Mouse (Mus musculus): Measurements from ENCODE around the gene Hat1. TPM values are rescaled to one million over a fixed set of nuclear protein-coding genes. Genes with fewer than 3 reads are reported as not detected.

Gene Hat1
- polyA plus RNA-seq, 1 experiment = 12.9 TPM

GRCm38 (mm10) chr2:71435440-71435839 is 46.7 kb downstream of the Hat1 start:
- Histone ChIP-seq H3K27ac (ENCODE audit: control insufficient read depth, insufficient read depth, low read length) (no peak overlapping the region), H3K4me3 (ENCODE audit: control insufficient read depth, insufficient read depth, low read length) (no peak overlapping the region), H3K36me3 (ENCODE audit: control insufficient read depth, insufficient read depth, low read length) (peaks cover 29% of the 10 kb centered on the region), H3K27me3 (ENCODE audit: control insufficient read depth, insufficient read depth, low read length) (no peaks in the 10 kb centered on the region), H3K4me1 (replicated peaks; ENCODE audit: control insufficient read depth, insufficient read depth, low read length) (no peaks in the 10 kb centered on the region)
- DNase-seq = no peak
- TF ChIP-seq CTCF (IDR thresholded peaks at IDR 0.05; ENCODE audit: borderline replicate concordance, control insufficient read depth, extremely low read depth, insufficient read depth, low read length, poor library complexity) (no peak), POLR2A (IDR thresholded peaks at IDR 0.05; ENCODE audit: control insufficient read depth, extremely low read depth, insufficient read depth, low read length, poor library complexity) (no peak)
- WGBS = 87% methylated on average over 4 of the region's 4 CpGs

DNA sequence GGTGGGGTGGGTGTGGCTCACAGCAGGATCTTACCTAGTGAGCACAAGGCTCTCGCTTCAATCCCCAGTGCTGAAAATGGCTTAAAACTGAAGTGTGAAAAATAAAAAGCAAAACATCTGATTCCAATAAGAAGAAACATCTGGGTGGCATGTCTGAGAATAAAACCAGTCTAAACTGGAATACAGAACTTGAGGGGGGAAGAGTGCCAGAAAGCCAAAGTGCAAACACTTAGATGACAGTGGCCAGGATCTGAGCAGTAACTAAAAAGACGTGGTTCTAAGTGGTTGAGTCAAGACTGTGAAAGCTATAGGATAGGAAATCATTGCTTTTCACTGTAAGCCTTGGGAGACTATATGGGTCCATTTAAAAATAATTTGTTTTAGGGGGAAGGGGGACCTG is 54.6 kb downstream of the Hat1 start:
- H3K27me3 ChIP-seq (ENCODE audit: control insufficient read depth, insufficient read depth, low read length) = no peaks in the 10 kb centered on the region
- 87% methylated on average over 2 of the region's 2 CpGs for WGBS
- H3K27ac ChIP-seq (ENCODE audit: control insufficient read depth, insufficient read depth, low read length) = no peak overlapping the region
- no peak overlapping the region for H3K4me3 ChIP-seq (ENCODE audit: control insufficient read depth, insufficient read depth, low read length)
- TF ChIP-seq POLR2A (IDR thresholded peaks at IDR 0.05; ENCODE audit: control insufficient read depth, extremely low read depth, insufficient read depth, low read length, poor library complexity) (no peak), CTCF (IDR thresholded peaks at IDR 0.05; ENCODE audit: borderline replicate concordance, control insufficient read depth, extremely low read depth, insufficient read depth, low read length, poor library complexity) (no peak)
- peaks cover 15% of the 10 kb centered on the region for H3K36me3 ChIP-seq (ENCODE audit: control insufficient read depth, insufficient read depth, low read length)
- DNase-seq = no peak
- H3K4me1 ChIP-seq (replicated peaks; ENCODE audit: control insufficient read depth, insufficient read depth, low read length) = no peaks in the 10 kb centered on the region

GRCm38 (mm10) chr2:71445536-71446196 is 56.9 kb downstream of the Hat1 start:
- Histone ChIP-seq H3K27me3 (ENCODE audit: control insufficient read depth, insufficient read depth, low read length) (no peaks in the 10 kb centered on the region), H3K4me1 (replicated peaks; ENCODE audit: control insufficient read depth, insufficient read depth, low read length) (no peaks in the 10 kb centered on the region), H3K36me3 (ENCODE audit: control insufficient read depth, insufficient read depth, low read length) (peaks cover 4% of the 10 kb centered on the region; the same call in 1 of the 2 replicates), H3K27ac (ENCODE audit: control insufficient read depth, insufficient read depth, low read length) (no peak overlapping the region), H3K4me3 (ENCODE audit: control insufficient read depth, insufficient read depth, low read length) (no peak overlapping the region)
- TF ChIP-seq POLR2A (IDR thresholded peaks at IDR 0.05; ENCODE audit: control insufficient read depth, extremely low read depth, insufficient read depth, low read length, poor library complexity) (no peak), CTCF (IDR thresholded peaks at IDR 0.05; ENCODE audit: borderline replicate concordance, control insufficient read depth, extremely low read depth, insufficient read depth, low read length, poor library complexity) (no peak)
- no peak for DNase-seq
- WGBS = 82% methylated on average over 17 of the region's 17 CpGs

GRCm38 (mm10) chr2:71449604-71450003 is 60.8 kb downstream of the Hat1 start:
- H3K27ac ChIP-seq (ENCODE audit: control insufficient read depth, insufficient read depth, low read length) = no peak overlapping the region
- peak; percentile 14 for DNase-seq
- H3K36me3 ChIP-seq (ENCODE audit: control insufficient read depth, insufficient read depth, low read length) = no peaks in the 10 kb centered on the region
- no peaks in the 10 kb centered on the region; the same call in 1 of the 2 replicates for H3K27me3 ChIP-seq (ENCODE audit: control insufficient read depth, insufficient read depth, low read length)
- no peaks in the 10 kb centered on the region for H3K4me1 ChIP-seq (replicated peaks; ENCODE audit: control insufficient read depth, insufficient read depth, low read length)
- H3K4me3 ChIP-seq (ENCODE audit: control insufficient read depth, insufficient read depth, low read length) = no peak overlapping the region
- no peak for TF ChIP-seq CTCF (IDR thresholded peaks at IDR 0.05; ENCODE audit: borderline replicate concordance, control insufficient read depth, extremely low read depth, insufficient read depth, low read length, poor library complexity)
- no peak for TF ChIP-seq POLR2A (IDR thresholded peaks at IDR 0.05; ENCODE audit: control insufficient read depth, extremely low read depth, insufficient read depth, low read length, poor library complexity)
- 28% methylated on average over 2 of the region's 2 CpGs for WGBS

DNA sequence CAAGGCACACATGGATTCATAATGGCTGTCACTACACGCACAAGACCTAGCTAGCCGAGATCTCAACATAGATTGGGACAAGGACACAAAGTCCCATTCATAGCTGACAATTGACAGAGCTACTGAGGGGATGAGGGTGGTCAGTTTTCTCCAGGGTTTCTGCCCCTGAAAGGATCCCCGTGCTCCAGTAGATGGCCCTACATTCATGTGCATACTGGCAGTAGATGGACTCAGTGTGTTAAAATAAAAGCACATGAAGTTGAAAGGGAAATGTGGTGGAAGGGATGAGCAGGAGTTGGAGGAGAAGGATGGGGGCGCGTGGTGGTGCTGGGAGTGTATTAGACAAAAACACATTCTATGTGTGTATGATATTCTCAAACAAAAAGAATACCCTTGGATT is 63.0 kb downstream of the Hat1 start:
- Histone ChIP-seq H3K27me3 (ENCODE audit: control insufficient read depth, insufficient read depth, low read length) (no peaks in the 10 kb centered on the region; the same call in 1 of the 2 replicates), H3K27ac (ENCODE audit: control insufficient read depth, insufficient read depth, low read length) (no peak overlapping the region), H3K36me3 (ENCODE audit: control insufficient read depth, insufficient read depth, low read length) (no peaks in the 10 kb centered on the region), H3K4me1 (replicated peaks; ENCODE audit: control insufficient read depth, insufficient read depth, low read length) (no peaks in the 10 kb centered on the region), H3K4me3 (ENCODE audit: control insufficient read depth, insufficient read depth, low read length) (no peak overlapping the region)
- no peak for DNase-seq
- no peak for TF ChIP-seq CTCF (IDR thresholded peaks at IDR 0.05; ENCODE audit: borderline replicate concordance, control insufficient read depth, extremely low read depth, insufficient read depth, low read length, poor library complexity)
- no peak for TF ChIP-seq POLR2A (IDR thresholded peaks at IDR 0.05; ENCODE audit: control insufficient read depth, extremely low read depth, insufficient read depth, low read length, poor library complexity)
- WGBS = 79% methylated on average over 5 of the region's 5 CpGs

- Histone ChIP-seq H3K36me3 (ENCODE audit: control insufficient read depth, insufficient read depth, low read length) (no peaks in the 10 kb centered on the region), H3K27me3 (ENCODE audit: control insufficient read depth, insufficient read depth, low read length) (no peaks in the 10 kb centered on the region; the same call in 1 of the 2 replicates), H3K4me1 (replicated peaks; ENCODE audit: control insufficient read depth, insufficient read depth, low read length) (no peaks in the 10 kb centered on the region), H3K27ac (ENCODE audit: control insufficient read depth, insufficient read depth, low read length) (no peak within 1 kb of the TSS), H3K4me3 (ENCODE audit: control insufficient read depth, insufficient read depth, low read length) (peak within 1 kb of the TSS; percentile 68)
- WGBS = under 1% methylated on average over 61 of the region's 61 CpGs
- DNase-seq = peak; percentile 95
- TF ChIP-seq POLR2A (IDR thresholded peaks at IDR 0.05; ENCODE audit: control insufficient read depth, extremely low read depth, insufficient read depth, low read length, poor library complexity) = peak; percentile 54; the same call in 1 of the 2 replicates
- TF ChIP-seq CTCF (IDR thresholded peaks at IDR 0.05; ENCODE audit: borderline replicate concordance, control insufficient read depth, extremely low read depth, insufficient read depth, low read length, poor library complexity) = 0 out of 2 replicates have a peak, but pooled peaks have one; percentile 59
These were observed 64.6 kb downstream of the Hat1 start, which contains the start of gene Metap1d for GRCm38 (mm10) chr2:71453161-71453916. TSS of gene Metap1d (plus strand) at chr2:71453276.
